Mouse (Mus musculus) megakaryocyte, embryonic 14.5 days (primary cell): ENCODE results near the gene Gcgr. TPM values are rescaled to one million over a fixed set of nuclear protein-coding genes. Genes with fewer than 3 reads are reported as not detected.
"Not testable (repeated sequence)": the region's sequence is repeated elsewhere in the genome, so short reads cannot be mapped to it uniquely, and the experiment has no call there.

Experiments used
- H3K27me3 ChIP-seq: replicated peaks from 2 replicates; pipeline ENCODE3; 2012; ENCODE audit warnings: inconsistent platforms
- H3K36me3 ChIP-seq: replicated peaks from 2 replicates; pipeline ENCODE3; 2012; ENCODE audit warnings: low read length, inconsistent platforms, mixed read lengths
- H3K4me1 ChIP-seq: 2 replicates; pipeline ENCODE4 v1.6.1; 2012; ENCODE audit warnings: inconsistent platforms
- H3K4me3 ChIP-seq: replicated peaks from 2 replicates; pipeline ENCODE3; 2012; ENCODE audit warnings: moderate library complexity, mild to moderate bottlenecking, inconsistent platforms
- H3K9me3 ChIP-seq: 2 replicates; pipeline ENCODE4 v1.6.1; 2012; ENCODE audit warnings: inconsistent platforms
- FLI1 ChIP-seq: IDR thresholded peaks from 2 replicates; pipeline ENCODE4 v1.6.1; 2012; ENCODE audit warnings: low read length, inconsistent platforms, mixed read lengths
- GATA1 ChIP-seq: IDR thresholded peaks from 3 replicates; pipeline ENCODE4 v1.6.1; 2012; ENCODE audit warnings: mixed read lengths, low read length, inconsistent platforms, borderline replicate concordance
- polyA plus RNA-seq: library from polyadenylated mRNA; stranded (reverse); fragments of >175 nt; gene quantifications from 2 replicates; pipeline ENCODE4 v1.2.3, GENCODE M21; 2012; ENCODE audit warnings: low replicate concordance; ENCODE audit not compliant: insufficient read depth

The Gcgr gene
- polyA plus RNA-seq, 1 experiment: not detected

DNA sequence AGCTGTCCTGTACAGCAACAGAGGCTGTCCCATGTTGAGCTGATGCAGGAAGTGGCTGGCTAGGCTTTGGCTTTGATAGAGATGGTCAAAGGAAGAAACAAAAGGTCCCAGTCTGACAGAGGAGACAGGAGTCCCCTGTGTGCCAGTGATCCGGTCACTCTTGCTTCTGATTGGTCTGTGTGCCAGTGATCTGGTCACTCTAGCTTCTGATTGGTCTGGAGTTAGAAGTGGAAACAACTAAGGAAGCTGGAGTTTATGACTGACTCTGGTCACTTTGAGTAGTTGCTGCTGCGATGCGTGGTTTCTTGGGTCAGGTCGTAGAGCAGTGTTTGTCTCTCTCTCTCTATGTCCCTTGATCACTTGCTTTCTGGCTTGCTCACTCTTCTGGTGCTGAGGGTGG is 28.8 kb upstream of the Gcgr start:
- Histone ChIP-seq H3K9me3 (no peaks in the 10 kb centered on the region), H3K36me3 (peaks cover 29% of the 10 kb centered on the region), H3K4me3 (no peak overlapping the region), H3K4me1 (peaks cover 24% of the 10 kb centered on the region), H3K27me3 (peaks cover 18% of the 10 kb centered on the region)
- TF ChIP-seq FLI1: no peak
- no peak for TF ChIP-seq GATA1

DNA sequence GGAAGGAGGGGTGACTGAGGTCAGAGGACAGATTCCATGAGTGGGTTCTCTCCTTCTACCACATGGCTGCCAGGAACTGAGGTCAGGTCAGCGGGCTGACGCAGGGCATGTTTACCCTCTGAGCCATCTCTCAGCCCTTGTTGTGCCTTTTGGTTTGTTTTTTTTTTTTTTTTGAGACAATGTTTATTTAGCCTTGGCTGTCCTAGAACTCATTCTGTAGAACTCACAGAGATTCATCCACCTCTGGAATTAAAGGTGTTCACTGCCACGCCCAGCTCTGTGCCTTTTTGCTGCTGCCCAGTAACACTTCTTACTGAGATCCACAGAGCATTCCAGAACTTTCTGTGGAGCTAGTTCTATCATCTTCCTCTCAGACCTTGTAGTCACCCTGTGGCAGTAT is 24.8 kb upstream of the Gcgr start:
- Histone ChIP-seq H3K4me3 (no peak overlapping the region), H3K36me3 (no peaks in the 10 kb centered on the region), H3K4me1 (peaks cover 60% of the 10 kb centered on the region), H3K27me3 (peaks cover 16% of the 10 kb centered on the region), H3K9me3 (no peaks in the 10 kb centered on the region)
- TF ChIP-seq FLI1 (no peak), GATA1 (no peak)

DNA sequence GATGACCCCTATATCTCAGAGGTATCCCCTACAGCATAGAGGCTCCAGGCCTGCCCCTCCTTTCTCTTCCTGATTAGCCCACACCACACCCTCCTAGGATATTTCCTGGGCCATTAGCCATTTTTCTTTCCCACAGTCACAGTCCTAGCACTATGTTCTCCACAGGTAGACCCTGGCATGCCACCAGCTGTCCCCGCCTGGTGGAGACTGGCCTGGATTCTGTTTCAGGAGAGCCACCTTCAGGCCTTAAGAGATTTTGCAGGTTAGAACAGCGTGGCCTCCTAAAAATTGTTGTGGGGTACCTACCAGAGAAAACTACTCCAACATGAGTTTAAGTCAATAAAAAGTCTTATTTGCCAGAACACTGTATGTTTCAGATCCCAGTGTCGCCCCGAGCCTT is 23.6 kb upstream of the Gcgr start:
- H3K4me3 ChIP-seq: no peak overlapping the region
- no peak for TF ChIP-seq FLI1
- TF ChIP-seq GATA1: no peak

DNA sequence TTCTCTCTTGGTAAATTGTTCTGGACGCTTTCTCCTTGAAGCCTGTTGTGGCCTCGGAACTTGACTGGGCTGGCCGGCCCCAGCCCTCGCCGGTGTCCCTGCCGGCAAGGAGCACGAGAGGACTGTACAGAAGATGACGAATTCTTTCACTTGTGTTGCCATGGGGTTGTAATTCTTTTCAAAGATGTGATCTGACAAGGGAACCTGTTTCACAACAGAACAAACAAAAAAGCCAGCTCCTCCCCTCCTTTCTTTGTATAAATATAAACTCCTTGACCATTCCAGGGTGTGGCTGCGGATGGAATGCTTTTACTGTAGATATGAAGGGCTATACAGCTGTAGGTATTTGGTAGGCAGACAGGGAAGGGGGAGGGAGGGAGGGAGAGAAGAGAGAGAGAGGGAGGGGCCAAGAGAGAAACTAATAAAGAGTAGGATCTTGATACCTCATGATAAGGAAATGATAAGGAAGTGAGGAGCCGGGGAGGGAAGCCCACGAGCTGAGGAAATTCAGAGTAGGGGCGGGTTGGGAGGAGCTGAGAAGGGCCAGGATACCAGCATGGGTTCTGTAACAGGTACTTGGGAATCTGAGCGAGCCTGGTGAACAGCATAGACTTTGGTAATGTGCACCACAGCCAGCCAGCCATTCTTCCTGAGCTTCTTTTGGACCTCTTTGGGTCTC is 22.7 kb upstream of the Gcgr start:
- peaks cover 65% of the 10 kb centered on the region for H3K4me1 ChIP-seq
- peaks cover 15% of the 10 kb centered on the region for H3K27me3 ChIP-seq
- H3K4me3 ChIP-seq: peak overlapping the region; percentile 64
- no peaks in the 10 kb centered on the region for H3K36me3 ChIP-seq
- no peak for TF ChIP-seq FLI1
- TF ChIP-seq GATA1: no peak
- no peaks in the 10 kb centered on the region for H3K9me3 ChIP-seq

More for the DNA sequence above, 23.6 kb upstream of the Gcgr start:
- H3K9me3 ChIP-seq: no peaks in the 10 kb centered on the region
- peaks cover 15% of the 10 kb centered on the region for H3K27me3 ChIP-seq
- no peaks in the 10 kb centered on the region for H3K36me3 ChIP-seq
- H3K4me1 ChIP-seq: peaks cover 63% of the 10 kb centered on the region

DNA sequence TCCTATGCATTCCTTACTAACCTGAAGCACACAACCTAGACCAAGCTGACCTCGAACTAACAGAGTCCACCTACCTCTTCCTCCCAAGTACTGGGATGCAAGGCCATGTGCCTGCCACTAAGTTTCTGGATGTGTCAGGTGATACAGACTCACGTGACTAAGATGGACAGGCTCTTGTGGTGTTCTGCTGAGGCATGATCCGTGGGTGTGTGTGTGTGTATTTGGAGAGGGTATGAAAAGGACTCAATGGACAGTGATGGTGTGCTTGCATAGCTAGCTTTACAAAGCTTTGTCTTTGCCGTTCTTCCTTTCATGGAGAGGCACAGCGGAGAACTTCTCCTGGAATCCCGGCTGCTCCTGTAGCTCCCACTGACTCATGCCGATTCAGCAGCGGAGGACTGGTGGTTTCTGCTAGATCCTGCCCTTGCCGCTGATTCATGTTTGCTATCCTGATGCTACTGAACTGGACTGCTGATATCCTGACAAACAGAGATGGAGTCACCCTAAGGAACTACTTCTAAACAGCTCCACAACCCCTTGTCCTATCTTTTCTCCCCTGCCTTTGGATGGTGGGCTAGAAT is 22.1 kb upstream of the Gcgr start:
- TF ChIP-seq FLI1: no peak
- no peak for TF ChIP-seq GATA1
- Histone ChIP-seq H3K4me3 (peak overlapping the region; percentile 64), H3K27me3 (peaks cover 11% of the 10 kb centered on the region), H3K4me1 (peaks cover 66% of the 10 kb centered on the region), H3K9me3 (no peaks in the 10 kb centered on the region), H3K36me3 (no peaks in the 10 kb centered on the region)

DNA sequence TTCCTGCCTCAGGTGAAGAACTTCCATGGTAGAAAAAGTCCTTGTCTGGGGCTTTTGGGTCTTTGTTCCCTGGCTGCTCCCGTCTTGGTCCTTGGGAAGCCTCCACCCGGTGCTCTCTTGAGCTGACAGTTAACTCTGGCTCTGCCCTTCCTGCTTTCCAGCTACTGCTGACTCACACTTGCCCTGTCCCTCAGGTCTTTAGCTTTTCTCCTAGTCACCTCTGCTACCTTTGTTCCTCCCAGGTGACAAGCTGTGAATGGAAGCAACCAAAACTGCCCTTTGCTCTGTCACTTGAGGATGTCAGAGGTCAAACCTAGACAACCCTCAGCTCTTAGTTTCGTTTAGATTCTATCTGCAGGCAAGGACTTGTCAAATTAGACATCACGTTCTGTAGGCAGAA is 20.6 kb upstream of the Gcgr start:
- peaks cover 71% of the 10 kb centered on the region for H3K4me1 ChIP-seq
- no peaks in the 10 kb centered on the region for H3K36me3 ChIP-seq
- TF ChIP-seq GATA1 (no peak), FLI1 (no peak)
- peak overlapping the region; percentile 90 for H3K4me3 ChIP-seq
- no peaks in the 10 kb centered on the region for H3K9me3 ChIP-seq
- H3K27me3 ChIP-seq: peaks cover 4% of the 10 kb centered on the region

DNA sequence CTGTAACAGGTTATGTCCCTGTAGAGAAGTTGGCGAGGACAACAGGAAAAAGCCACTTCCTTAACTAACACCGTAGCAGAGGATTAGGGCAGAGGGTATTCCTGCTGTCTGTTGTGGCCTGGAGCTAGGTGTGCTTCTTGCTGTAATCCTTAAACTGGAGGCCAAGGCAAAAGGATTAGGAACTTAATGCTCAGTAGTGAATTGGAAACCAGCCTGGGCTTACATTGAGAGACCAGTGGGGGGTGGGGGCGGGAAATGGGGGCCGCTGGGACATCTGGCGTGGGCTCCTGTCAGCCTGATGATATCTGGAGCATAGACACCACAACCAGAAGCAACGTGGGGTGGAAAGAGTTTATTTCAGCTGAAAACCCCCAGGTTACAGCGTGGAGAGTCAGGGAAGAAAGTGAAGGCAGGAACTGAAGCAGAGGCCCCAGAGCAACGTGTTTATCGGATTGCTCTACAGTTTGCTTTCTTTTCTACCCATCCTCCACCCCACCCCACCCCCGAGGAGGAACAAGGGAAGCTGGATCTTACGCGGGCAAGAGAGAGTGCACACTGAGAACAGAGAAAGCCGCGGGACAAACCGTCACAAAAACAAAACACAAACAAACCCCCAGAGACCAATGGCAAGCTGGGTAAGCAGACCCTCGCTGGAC is 20.0 kb upstream of the Gcgr start:
- TF ChIP-seq GATA1 (no peak), FLI1 (no peak)
- Histone ChIP-seq H3K36me3 (no peaks in the 10 kb centered on the region), H3K4me1 (peaks cover 75% of the 10 kb centered on the region), H3K9me3 (no peaks in the 10 kb centered on the region), H3K4me3 (peak overlapping the region; percentile 90), H3K27me3 (peaks cover 1% of the 10 kb centered on the region)

DNA sequence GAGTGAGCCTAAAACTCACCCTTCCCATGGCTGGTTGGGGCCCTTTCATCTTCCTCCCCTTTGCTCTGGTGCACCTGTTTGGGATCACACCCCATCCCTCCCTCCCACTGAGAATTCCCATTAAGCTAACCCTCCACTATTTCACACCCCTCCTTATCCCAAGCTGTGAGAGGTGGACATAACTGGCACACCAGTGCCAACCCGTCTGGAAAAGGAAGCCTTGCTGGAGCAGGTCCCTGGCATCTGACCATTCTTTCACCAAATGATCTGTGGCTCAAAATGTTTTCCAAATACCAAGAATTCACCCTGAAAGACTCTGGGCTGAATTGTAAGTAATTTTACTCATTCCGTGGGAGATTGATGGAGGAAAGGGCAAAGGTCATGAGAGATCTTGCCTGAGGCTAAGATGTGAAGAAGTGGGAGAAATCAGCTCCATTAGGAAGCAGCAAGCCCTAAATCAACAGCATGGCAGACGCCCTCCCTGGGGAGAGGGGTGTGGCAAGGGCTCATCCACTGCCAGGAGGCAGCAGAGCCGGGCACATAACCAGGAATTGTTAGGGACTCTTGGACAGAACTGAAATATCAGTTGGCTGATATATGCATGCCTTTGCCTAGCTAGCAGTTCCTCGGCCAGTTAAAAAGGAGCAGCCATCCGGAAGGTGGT is 17.6 kb upstream of the Gcgr start:
- peaks cover 68% of the 10 kb centered on the region for H3K4me1 ChIP-seq
- H3K36me3 ChIP-seq: no peaks in the 10 kb centered on the region
- no peak overlapping the region for H3K4me3 ChIP-seq
- H3K9me3 ChIP-seq: no peaks in the 10 kb centered on the region
- TF ChIP-seq FLI1 (no peak), GATA1 (no peak)
- no peaks in the 10 kb centered on the region for H3K27me3 ChIP-seq

DNA sequence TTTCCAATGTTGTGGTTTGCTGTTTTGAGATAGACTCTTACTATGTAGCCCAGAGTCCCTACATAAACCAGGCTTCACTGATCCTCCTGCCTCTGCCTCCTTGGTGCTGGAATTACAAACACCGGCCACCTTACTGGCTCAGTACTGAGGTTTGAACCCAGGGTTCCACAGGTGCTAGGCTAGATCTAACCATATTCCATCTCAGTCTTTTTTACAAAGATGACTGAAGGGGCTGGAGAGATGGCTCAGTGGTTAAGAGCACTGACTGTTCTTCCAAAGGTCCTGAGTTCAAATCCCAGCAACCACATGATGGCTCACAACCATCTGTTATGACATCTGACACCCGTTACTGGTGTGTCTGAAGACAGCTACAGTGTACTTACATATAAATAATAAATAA is 16.2 kb upstream of the Gcgr start:
- not testable (repeated sequence) for H3K27me3 ChIP-seq, H3K9me3 ChIP-seq, H3K36me3 ChIP-seq, H3K4me3 ChIP-seq
- H3K4me1 ChIP-seq: peaks cover 69% of the 10 kb centered on the region

DNA sequence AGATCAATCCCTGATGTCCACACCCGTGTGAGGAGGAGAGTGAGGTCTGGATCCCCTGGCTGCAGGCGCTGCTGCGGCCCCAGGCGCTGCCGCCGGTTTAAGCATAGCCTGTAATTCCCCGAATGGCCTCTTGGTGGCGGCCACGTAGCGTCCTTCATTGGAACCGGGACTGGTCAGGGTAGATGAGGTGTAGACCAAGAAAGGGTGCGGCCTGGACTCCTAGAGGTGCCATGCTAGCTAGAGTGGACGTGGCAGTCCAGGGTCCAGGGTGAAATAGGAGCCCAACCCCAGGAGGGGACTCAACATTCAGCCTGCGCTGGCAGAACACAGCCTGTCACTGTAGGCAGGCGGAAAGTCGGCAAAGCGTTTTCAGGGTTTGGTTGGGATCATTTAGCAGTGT is 14.9 kb upstream of the Gcgr start:
- TF ChIP-seq FLI1 (no peak), GATA1 (no peak)
- no peaks in the 10 kb centered on the region for H3K9me3 ChIP-seq

More for the DNA sequence above, 14.9 kb upstream of the Gcgr start:
- Histone ChIP-seq H3K27me3 (no peaks in the 10 kb centered on the region), H3K4me3 (peak overlapping the region; percentile 83), H3K36me3 (no peaks in the 10 kb centered on the region), H3K4me1 (peaks cover 69% of the 10 kb centered on the region)
